Mouse (Mus musculus) testis, adult 2 months (tissue): ENCODE measurements around the gene Utp6.

ENCODE experiments used
- CTCF ChIP-seq: fragments of 200-500 bp; IDR thresholded peaks from 2 replicates; pipeline ENCODE4 v1.5.1; 2012; ENCODE audit warnings: low read depth, mild to moderate bottlenecking, inconsistent platforms, low read length, moderate library complexity; ENCODE audit not compliant: control insufficient read depth, insufficient read depth, insufficient replicate concordance
- POLR2A ChIP-seq: fragments of 200-500 bp; IDR thresholded peaks from 2 replicates; pipeline ENCODE4 v1.6.1; 2012; ENCODE audit warnings: low read depth, mild to moderate bottlenecking, inconsistent platforms, low read length, moderate library complexity; ENCODE audit not compliant: control insufficient read depth

DNA sequence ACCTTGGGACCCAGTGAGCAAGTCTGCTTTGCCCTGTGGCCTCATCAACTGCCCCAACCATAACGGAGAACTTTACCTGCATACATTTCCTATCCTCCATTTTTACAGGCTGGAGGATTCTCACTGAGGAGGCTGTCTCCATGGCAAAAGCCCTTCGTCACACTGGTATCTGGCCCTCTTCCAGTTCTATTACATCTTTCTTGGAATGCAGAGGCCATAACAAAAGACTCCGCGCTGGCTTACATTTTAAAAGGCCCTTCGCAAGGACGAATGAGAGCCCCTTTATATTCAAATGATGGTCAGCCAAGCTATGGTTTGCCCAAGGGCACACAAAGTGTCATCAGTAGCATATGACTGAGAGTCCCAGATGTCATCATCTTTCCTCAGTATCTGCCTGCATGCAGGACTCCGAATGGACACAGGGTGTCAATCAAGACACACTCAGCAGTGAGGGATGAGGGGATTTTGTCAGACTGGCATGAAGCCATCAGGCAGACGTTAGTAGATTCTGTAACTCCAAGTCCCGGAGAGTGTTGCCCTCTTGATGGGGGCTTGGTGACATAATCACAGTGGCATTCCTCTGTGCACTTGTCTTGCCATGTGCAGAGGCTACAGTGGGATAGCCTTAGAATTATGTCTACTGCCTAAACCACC lies 46.4 kb downstream of the Utp6 start:
- TF ChIP-seq POLR2A (no peak), CTCF (no peak)
